Mouse (Mus musculus) embryo, embryonic 9.5 days (tissue): Measurements from ENCODE around the gene Tfpi2.

Source experiments
- DNase-seq: peaks from one replicate; pipeline ENCODE4 v3.0.0-alpha.2; 2017; ENCODE audit errors: extremely low spot score

Gene Tfpi2

GRCm38 (mm10) chr6:3988750-3989149 lies at the start of gene Tfpi2:
Tfpi2 (minus strand) TSS chr6:3988919.
- DNase-seq, result no peak

DNA sequence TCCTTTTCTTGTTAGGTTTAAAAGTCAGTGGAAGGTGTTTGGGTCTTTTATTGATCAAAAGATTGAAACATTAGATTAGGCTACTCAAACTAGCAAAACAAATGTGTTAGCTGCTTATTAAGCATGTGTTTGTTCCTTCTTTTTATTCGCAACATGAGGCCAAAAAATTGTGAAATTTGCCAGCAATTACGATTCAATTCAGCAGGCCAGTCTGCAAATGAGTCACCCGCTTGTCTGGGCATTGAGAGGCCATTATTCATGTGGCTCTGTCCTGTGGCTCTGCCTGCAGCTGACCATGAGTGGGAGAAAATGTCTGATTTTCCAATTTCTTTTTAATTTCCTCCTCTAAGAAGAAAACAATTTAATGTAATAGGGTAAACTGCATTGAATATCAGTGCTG lies 42.2 kb upstream of the Tfpi2 start:
- no peak for DNase-seq

- DNase-seq, result no peak
Observed at GRCm38 (mm10) chr6:4026367-4026766, 37.6 kb upstream of the Tfpi2 start.

DNA sequence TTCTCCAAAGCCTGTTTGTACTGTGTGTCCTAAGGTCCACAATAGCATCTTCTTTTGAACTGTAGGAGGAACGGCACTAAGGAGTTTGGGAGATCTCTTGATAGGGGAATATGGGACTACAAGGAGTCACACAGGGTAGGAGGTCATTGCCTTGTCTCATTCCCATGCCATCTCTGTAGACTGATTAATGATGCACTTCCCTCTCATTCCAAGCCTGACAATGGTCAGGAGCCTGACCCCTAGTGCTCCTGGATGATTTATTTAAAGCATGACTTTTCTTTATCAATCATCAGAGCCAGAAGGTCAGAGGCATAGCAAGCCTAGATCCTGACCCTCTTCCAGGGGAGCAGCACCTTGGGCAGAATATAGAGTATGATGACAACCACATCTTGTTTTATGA lies 33.9 kb upstream of the Tfpi2 start:
- peak; percentile 6 for DNase-seq

- DNase-seq, result no peak
Observed at GRCm38 (mm10) chr6:4009548-4009947, 20.8 kb upstream of the Tfpi2 start.

- no peak for DNase-seq
Observed at GRCm38 (mm10) chr6:4008501-4009040, 19.9 kb upstream of the Tfpi2 start.

- no peak for DNase-seq
Observed at GRCm38 (mm10) chr6:4004808-4005207, 16.1 kb upstream of the Tfpi2 start.

- DNase-seq, result peak; percentile 70
Observed at GRCm38 (mm10) chr6:4003890-4004306, 15.2 kb upstream of the Tfpi2 start, which contains the start of gene Gng11. Gng11 (plus strand) TSS chr6:4003904.

- DNase-seq, result peak; percentile 6
Observed at GRCm38 (mm10) chr6:4003445-4003844, 14.7 kb upstream of the Tfpi2 start.

DNA sequence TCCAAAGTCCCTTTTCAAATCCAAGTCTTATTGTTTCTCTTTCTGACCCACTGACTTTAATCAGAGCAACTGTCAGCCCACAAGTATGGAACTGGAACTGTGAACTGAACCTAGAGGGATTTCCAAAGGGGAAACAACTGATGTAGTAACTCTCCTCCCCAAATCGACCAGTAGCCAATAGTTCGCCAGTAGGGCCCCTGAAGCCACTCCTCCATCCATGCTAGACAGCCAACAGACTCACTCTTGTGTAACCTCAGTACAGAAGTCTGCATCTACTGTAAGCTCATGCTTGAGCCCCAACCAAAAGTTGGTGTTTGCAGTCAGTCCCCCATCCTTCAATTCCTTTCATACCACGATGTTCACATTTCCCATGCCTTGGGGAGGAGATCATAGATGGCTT lies 12.0 kb upstream of the Tfpi2 start:
- DNase-seq, result no peak

DNA sequence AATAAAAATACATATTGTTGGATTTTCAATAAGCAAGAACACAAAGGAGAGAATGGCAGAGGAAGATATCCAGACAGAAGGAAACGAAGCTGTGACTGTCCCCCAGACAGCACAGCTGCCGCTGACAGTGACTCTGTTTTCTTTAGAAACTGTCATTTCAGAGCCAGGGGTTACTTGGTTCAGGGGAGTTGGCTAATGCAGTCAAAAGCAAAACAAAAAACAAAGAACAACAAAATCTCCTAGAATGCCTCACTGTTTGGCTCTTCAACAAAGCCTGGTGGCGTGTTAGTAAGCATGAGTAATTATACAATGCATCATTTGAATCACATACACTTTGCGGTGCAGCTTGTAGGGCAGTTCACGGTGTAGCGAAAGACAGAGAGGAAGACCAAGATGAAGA lies 10.6 kb upstream of the Tfpi2 start:
- no peak for DNase-seq

- DNase-seq, result no peak
Observed at GRCm38 (mm10) chr6:3998089-3998488, 9.4 kb upstream of the Tfpi2 start.

GRCm38 (mm10) chr6:3993492-3993891 lies 4.8 kb upstream of the Tfpi2 start, which contains the start of gene Gngt1:
Gngt1 (plus strand) TSS chr6:3993792.
- no peak for DNase-seq

GRCm38 (mm10) chr6:3982661-3983284 lies 5.9 kb downstream of the Tfpi2 start:
- DNase-seq, result no peak

- DNase-seq, result no peak
Observed at GRCm38 (mm10) chr6:3973679-3974078, 15.0 kb downstream of the Tfpi2 start.

DNA sequence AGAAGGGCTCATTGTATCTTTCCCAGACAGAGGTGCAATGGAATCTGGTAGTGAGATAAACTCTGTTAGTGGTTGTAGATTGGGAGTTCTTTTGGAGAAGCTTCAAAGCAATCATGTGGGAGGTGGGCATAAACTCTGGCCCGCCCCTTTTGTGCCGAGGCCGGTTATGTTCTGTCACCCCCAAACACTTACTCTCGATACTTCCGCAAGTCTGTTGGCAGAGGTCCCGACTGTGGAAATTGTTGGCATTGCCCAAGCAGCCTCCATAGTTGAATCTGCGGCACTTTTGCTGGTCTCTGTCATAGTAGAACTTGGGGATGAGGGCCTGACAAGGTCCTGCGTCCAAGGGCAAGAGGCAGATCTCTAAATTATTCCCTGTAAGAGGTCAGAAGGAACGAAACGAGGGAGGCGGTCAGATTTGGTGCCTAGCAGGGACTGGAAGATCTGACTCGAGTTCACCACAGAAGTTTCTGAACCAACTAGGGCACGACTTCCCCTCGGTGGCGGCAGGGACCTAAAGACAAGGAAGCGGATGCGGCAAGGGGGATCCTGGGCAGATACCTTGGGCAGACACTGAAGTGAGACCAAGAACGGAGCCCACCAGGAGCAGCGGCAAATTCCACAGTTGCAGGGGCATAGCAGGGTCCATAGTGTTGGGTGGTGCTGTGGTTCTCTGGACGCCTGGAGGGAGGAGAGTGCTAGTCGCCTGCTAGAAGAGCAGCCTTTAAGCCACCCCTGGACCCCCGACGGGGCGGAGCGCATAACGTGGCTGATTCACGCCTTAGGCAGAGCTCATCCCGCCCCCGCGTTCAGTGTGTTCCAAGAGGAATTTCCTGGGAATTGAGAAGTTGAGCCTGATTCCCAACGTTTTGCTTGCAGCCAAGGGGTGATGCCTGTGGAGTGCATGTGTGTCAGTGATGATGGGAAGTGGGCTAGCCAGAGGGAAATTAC lies 20.8 kb downstream of the Tfpi2 start:
- peak; percentile 14 for DNase-seq

GRCm38 (mm10) chr6:3954969-3955368 lies 33.8 kb downstream of the Tfpi2 start:
- no peak for DNase-seq

- DNase-seq, result no peak
Observed at GRCm38 (mm10) chr6:3936140-3936714, 52.5 kb downstream of the Tfpi2 start.

DNA sequence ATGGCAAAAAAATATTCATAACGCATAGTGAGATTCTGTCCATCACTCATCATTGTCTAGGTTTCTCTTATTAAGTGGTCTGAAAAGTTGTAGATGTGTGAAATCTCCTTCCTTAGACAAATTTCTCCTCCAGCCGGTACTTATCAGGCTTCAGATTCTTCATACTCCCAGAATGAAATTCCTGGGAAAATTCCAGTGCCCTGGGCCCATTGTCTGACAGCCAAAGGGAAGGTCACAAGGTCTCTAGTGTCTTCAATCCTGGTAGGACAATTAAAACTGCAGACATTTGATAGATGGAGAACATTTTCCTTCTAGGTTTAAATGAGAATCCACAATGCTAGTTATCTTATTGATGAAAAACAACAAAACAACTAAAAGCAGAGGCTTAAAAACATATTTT lies 53.1 kb downstream of the Tfpi2 start:
- peak; percentile 9 for DNase-seq

DNA sequence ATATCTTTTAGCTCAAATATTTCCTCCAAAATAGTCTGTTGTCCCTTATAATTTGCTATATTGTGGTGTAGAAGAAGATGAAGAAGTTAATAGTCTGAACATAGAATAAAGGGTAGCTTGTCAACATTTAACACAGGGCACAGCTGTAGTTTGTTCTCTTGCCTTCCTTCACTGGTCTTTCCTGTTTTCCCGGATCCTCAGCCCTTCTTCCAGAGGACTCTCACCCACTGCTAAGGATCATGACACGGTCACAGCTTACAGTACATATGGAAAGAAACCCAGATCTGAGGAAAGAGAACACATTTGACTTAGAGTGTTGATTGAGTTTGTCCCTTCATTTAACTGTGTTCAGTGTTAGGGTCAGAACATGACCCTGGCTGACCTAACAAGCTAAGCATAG lies 53.7 kb downstream of the Tfpi2 start:
- no peak for DNase-seq

DNA sequence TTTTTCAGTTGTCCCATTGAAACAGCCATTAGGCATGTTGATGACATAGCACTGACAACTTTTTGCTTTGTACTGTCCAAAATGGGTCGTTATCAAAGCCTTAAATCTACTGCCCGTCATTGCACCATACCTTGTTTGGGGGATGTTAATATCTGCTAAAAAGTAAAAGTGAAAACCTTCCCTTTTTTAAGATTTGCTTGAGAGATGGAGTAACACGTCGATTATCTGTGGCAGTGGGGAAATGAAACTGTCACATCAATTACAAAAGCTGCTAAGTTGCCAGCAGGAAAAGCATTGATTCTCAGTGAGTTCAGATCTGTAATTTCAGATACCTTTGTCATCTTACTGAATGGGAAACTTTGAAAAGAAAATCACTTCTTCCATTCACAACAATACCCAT lies 62.6 kb downstream of the Tfpi2 start:
- DNase-seq, result no peak

GRCm38 (mm10) chr6:3922870-3923269 lies 65.8 kb downstream of the Tfpi2 start:
- no peak for DNase-seq
